Mouse (Mus musculus) kidney, postnatal 25 days (tissue): ENCODE measurements around the gene Frmpd1.

Experiments
- DNase-seq, 2 experiments: peaks; one replicate each; pipeline ENCODE4 v3.0.0; 2021; ENCODE audit warnings: mixed read lengths in 2 of 2

The Frmpd1 gene

GRCm38 (mm10) chr4:45184521-45185330 is at the start of gene Frmpd1:
Gene Frmpd1 (plus strand): TSS chr4:45184875.
- peak; percentile 55 to 72 for DNase-seq

- peak; percentile 6 to 50 for DNase-seq
Measured at GRCm38 (mm10) chr4:45137636-45138035, 47.0 kb upstream of the Frmpd1 start.

GRCm38 (mm10) chr4:45141835-45142234 is 42.8 kb upstream of the Frmpd1 start:
- DNase-seq: no peak

GRCm38 (mm10) chr4:45142411-45142810 is 42.3 kb upstream of the Frmpd1 start:
- DNase-seq: no peak

GRCm38 (mm10) chr4:45143005-45143404 is 41.7 kb upstream of the Frmpd1 start:
- DNase-seq: no peak

DNA sequence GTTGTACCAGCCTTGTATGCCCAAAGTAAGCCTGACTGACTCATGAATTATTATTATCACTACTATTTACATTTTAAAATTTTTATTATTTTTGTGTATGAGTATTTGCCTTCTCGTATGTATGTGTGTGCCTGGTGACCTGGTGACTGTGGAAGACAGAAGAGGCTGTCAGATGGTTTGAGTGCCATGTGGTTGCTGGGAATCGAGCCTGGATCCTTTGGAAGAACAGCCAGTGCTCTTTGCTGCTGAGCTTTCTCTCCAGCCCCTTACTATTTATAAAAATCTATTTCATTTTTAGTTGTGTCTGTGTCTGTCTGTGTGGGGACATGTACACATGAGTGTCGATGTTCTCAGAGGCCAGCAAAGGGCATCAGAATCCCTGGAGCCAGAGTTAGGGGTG is 28.2 kb upstream of the Frmpd1 start:
- DNase-seq: no peak

DNA sequence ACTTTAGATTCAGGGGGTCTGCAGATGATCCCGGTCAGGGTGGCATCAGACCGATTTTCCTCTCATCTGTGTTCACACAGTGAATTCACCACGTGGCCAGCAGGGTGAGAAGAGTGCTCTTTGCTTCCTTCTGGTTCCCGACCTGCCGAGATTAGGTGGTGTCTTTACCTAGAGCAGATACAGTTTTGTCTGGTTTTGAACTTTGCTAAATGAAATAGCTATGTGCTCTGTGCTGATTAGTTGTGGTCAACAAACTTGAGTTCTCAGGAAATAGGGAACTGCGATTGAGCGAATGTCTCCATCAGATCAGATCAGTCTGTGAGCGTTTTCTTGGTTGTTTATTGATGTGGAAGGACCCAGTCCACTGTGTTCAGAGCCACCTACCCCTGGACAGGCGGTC is 26.1 kb upstream of the Frmpd1 start:
- no peak for DNase-seq

- no peak for DNase-seq
Measured at GRCm38 (mm10) chr4:45160773-45161172, 23.9 kb upstream of the Frmpd1 start.

DNA sequence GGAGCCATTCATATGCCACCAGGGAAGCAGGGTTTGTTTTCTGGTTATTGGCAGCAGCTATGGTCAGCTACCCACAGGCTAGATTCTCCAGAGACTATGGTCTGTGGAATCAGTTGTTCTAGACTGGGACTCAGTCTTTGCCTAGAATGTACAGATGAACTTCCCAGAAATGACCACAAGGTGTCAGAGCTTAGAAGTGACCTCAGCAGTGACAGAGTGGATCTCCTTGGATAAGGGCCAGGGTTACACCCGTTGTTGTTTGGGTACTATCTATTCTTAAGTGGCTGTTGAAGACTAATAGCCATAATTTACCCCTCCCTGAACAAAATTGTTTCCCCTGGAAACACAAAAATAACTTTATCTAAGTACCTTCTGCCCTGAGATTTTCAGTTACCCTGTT is 21.0 kb upstream of the Frmpd1 start:
- peak in 1 of 2 experiments; percentile 47 for DNase-seq

GRCm38 (mm10) chr4:45165477-45165876 is 19.2 kb upstream of the Frmpd1 start:
- DNase-seq: no peak

GRCm38 (mm10) chr4:45165955-45166354 is 18.7 kb upstream of the Frmpd1 start:
- no peak for DNase-seq

- DNase-seq: no peak
Measured at GRCm38 (mm10) chr4:45171340-45171739, 13.3 kb upstream of the Frmpd1 start.

- DNase-seq: no peak
Measured at GRCm38 (mm10) chr4:45183818-45184520, 706 bp upstream of the Frmpd1 start.

- DNase-seq: no peak
Measured at GRCm38 (mm10) chr4:45185331-45185669, 625 bp downstream of the Frmpd1 start.

GRCm38 (mm10) chr4:45198296-45198695 is 13.6 kb downstream of the Frmpd1 start:
- no peak for DNase-seq

DNA sequence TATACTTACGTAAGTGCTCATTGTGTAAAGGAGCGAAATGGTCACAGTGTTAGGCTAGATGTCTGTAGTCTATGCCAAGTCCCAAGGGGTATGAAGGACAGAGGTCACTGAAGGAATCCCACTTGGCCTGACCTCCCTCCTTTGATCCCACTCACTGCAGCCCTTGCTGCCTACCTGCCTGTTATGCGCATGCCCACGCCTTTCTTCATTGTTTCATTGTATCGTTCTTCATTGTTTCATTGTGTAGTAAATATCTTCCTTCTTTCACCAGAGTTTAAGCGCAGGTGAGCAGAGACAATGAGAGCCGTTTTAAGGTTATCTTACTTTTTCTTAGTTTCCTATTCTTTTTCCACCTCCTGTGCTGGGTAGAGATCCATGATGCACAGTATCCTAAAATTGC is 18.6 kb downstream of the Frmpd1 start:
- no peak for DNase-seq

GRCm38 (mm10) chr4:45207444-45207843 is 22.8 kb downstream of the Frmpd1 start:
- DNase-seq: no peak

DNA sequence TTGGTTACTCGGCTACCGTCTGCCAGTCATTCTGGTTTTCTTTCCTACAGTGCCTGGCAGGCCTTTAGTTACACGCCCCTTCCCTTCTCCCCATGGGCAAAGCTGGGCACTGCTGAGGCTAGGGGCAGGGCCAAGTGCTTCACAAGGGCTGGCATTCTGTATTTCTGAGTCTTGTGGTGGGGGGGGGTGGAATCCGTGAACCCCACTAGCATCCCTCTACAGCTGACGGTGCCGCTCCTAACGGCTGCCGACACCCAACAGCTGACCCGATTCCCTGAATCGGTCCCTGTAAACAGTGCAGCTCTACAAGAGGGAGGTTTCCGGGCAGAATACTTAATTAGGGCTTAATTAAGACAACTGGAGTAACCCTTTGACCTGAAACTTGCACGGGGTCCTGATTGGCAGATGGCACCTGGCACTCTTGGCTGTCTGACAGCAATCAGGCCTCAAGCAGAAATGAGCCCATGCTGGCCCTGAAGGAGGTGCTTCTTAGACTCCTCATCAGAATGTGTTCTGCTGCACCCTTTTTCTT is 24.2 kb downstream of the Frmpd1 start:
- DNase-seq: peak in 1 of 2 experiments; percentile 16

- no peak for DNase-seq
Measured at GRCm38 (mm10) chr4:45212342-45213063, 27.8 kb downstream of the Frmpd1 start.

- DNase-seq: no peak
Measured at GRCm38 (mm10) chr4:45219946-45220345, 35.3 kb downstream of the Frmpd1 start.

DNA sequence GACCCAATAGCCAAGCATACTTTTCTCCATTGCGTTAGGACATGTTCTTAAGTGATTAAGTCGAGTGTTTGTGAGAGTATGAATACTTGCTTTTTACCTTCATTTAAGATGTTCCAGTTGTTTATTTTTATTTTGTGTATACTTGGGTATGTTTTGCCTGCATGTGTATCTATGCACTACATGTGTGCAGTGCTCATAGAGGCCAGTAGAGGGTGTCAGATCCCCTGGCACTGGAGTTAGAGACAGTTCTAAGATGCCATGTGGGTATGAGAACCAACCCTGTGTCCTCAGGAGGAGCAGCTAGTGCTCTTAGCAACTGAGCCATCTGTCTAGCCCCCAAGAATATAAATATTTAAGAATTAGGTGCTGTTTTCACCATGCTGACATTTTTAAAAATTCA is 37.7 kb downstream of the Frmpd1 start:
- DNase-seq: no peak

DNA sequence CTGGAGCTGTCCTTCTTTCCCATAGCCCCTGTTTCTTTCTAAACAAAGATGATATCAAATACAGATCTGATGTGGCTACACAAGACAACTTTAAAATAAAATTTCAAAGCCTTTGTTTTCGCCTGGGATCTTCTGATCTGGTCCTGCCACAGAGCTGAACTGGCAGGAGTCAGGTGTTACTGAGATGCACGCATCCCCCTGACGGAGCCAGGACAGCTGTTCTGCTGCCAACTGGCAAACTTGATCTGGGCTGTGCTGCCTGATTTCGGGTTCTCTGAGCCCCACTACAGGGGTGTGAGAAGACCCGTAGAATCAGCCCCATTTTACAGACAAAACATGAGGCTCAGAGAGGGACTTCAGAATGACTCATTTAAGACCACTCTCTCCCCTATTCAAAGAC is 45.6 kb downstream of the Frmpd1 start:
- no peak for DNase-seq

GRCm38 (mm10) chr4:45238260-45238659 is 53.6 kb downstream of the Frmpd1 start:
- no peak for DNase-seq
